Mouse (Mus musculus) liver, embryonic 14.5 days (tissue): Measurements from ENCODE around the gene Efnb2.

Experiments
- CTCF ChIP-seq: IDR thresholded peaks from 2 replicates; pipeline ENCODE4 v1.5.1; 2016; ENCODE audit warnings: antibody characterized with exemption, low read depth, control low read depth
- EP300 ChIP-seq: IDR thresholded peaks from 2 replicates; pipeline ENCODE4 v1.6.1; 2016; ENCODE audit warnings: antibody characterized with exemption, low read depth

- TF ChIP-seq CTCF = no peak
- no peak for TF ChIP-seq EP300
These were observed 1.3 kb downstream of the Efnb2 start for GRCm38 (mm10) chr8:8659503-8660306.
